Mouse (Mus musculus): ENCODE results near the gene Abcc6. TPM values are rescaled to one million over a fixed set of nuclear protein-coding genes. Genes with fewer than 3 reads are reported as not detected.

The Abcc6 gene
- polyA plus RNA-seq, 1 experiment from 2014 or later: 0.24 TPM

- Histone ChIP-seq H3K27me3 (ENCODE audit: control insufficient read depth, insufficient read depth, low read length) (no peaks in the 10 kb centered on the region), H3K9me3 (ENCODE audit: control insufficient read depth, low read length) (no peaks in the 10 kb centered on the region), H3K4me2 (ENCODE audit: low read length) (peak overlapping the region; percentile 76), H3K27ac (replicated peaks; ENCODE audit: low read depth, low read length) (0 out of 2 replicates have a peak overlapping the region, but pooled peaks have one; percentile 32), H3K9ac (replicated peaks; ENCODE audit: low read length) (peak overlapping the region; percentile 75), H3K4me1 (ENCODE audit: control insufficient read depth, insufficient read depth, low read length) (peaks cover 9% of the 10 kb centered on the region), H3K36me3 (ENCODE audit: control insufficient read depth, insufficient read depth, low read length) (peaks cover 16% of the 10 kb centered on the region), H3K4me3 (replicated peaks; ENCODE audit: low read depth, low read length) (peak overlapping the region; percentile 89)
- ATAC-seq (ENCODE audit: low FRiP score, low TSS enrichment): no peak; the same call in 1 of the 2 replicates
- WGBS: under 1% methylated on average over 35 of the region's 35 CpGs
- DNase-seq: no peak
Observed at GRCm38 (mm10) chr7:46033870-46034337, 3.8 kb upstream of the Abcc6 start.

GRCm38 (mm10) chr7:46033109-46033869 is 3.2 kb upstream of the Abcc6 start, which contains the start of gene Nomo1:
Nomo1 (plus strand) TSS chr7:46033698.
- WGBS: 4% methylated on average over 44 of the region's 44 CpGs
- ATAC-seq (ENCODE audit: low FRiP score, low TSS enrichment) (peak; percentile 95), DNase-seq (peak; percentile 98)
- peaks cover 10% of the 10 kb centered on the region; the same call in 1 of the 2 replicates for H3K36me3 ChIP-seq (ENCODE audit: control insufficient read depth, insufficient read depth, low read length)
- H3K4me1 ChIP-seq (ENCODE audit: control insufficient read depth, insufficient read depth, low read length): peaks cover 9% of the 10 kb centered on the region
- peak within 1 kb of the TSS; percentile 75 for H3K9ac ChIP-seq (replicated peaks; ENCODE audit: low read length)
- peak within 1 kb of the TSS; percentile 76 for H3K4me2 ChIP-seq (ENCODE audit: low read length)
- peak within 1 kb of the TSS; percentile 89 for H3K4me3 ChIP-seq (replicated peaks; ENCODE audit: low read depth, low read length)
- no peaks in the 10 kb centered on the region for H3K27me3 ChIP-seq (ENCODE audit: control insufficient read depth, insufficient read depth, low read length)
- 0 out of 2 replicates have a peak within 1 kb of the TSS, but pooled peaks have one; percentile 32 for H3K27ac ChIP-seq (replicated peaks; ENCODE audit: low read depth, low read length)
- no peaks in the 10 kb centered on the region for H3K9me3 ChIP-seq (ENCODE audit: control insufficient read depth, low read length)

GRCm38 (mm10) chr7:46031075-46031474 is 973 bp upstream of the Abcc6 start:
- ATAC-seq (ENCODE audit: low FRiP score, low TSS enrichment) (no peak), DNase-seq (no peak)
- peaks cover 9% of the 10 kb centered on the region for H3K4me1 ChIP-seq (ENCODE audit: control insufficient read depth, insufficient read depth, low read length)
- H3K4me3 ChIP-seq (replicated peaks; ENCODE audit: low read depth, low read length): no peak overlapping the region
- no peaks in the 10 kb centered on the region for H3K27me3 ChIP-seq (ENCODE audit: control insufficient read depth, insufficient read depth, low read length)
- 86% methylated on average over 2 of the region's 2 CpGs for WGBS
- H3K4me2 ChIP-seq (ENCODE audit: low read length): no peak overlapping the region
- no peak overlapping the region for H3K27ac ChIP-seq (replicated peaks; ENCODE audit: low read depth, low read length)
- no peaks in the 10 kb centered on the region for H3K36me3 ChIP-seq (ENCODE audit: control insufficient read depth, insufficient read depth, low read length)
- H3K9me3 ChIP-seq (ENCODE audit: control insufficient read depth, low read length): no peaks in the 10 kb centered on the region
- H3K9ac ChIP-seq (replicated peaks; ENCODE audit: low read length): no peak overlapping the region

- Histone ChIP-seq H3K4me2 (ENCODE audit: low read length) (no peak overlapping the region), H3K27me3 (ENCODE audit: control insufficient read depth, insufficient read depth, low read length) (no peaks in the 10 kb centered on the region), H3K4me3 (replicated peaks; ENCODE audit: low read depth, low read length) (no peak overlapping the region), H3K27ac (replicated peaks; ENCODE audit: low read depth, low read length) (no peak overlapping the region), H3K9ac (replicated peaks; ENCODE audit: low read length) (no peak overlapping the region), H3K36me3 (ENCODE audit: control insufficient read depth, insufficient read depth, low read length) (no peaks in the 10 kb centered on the region), H3K9me3 (ENCODE audit: control insufficient read depth, low read length) (no peaks in the 10 kb centered on the region), H3K4me1 (ENCODE audit: control insufficient read depth, insufficient read depth, low read length) (peaks cover 4% of the 10 kb centered on the region)
- ATAC-seq (ENCODE audit: low FRiP score, low TSS enrichment) (no peak), DNase-seq (no peak)
- 69% methylated on average over 9 of the region's 9 CpGs for WGBS
Observed at GRCm38 (mm10) chr7:46029299-46030144, 580 bp downstream of the Abcc6 start.

- WGBS: 95% methylated on average over 10 of the region's 10 CpGs
- no peaks in the 10 kb centered on the region for H3K4me1 ChIP-seq (ENCODE audit: control insufficient read depth, insufficient read depth, low read length)
- H3K9me3 ChIP-seq (ENCODE audit: control insufficient read depth, low read length): no peaks in the 10 kb centered on the region
- DNase-seq: no peak
- no peak overlapping the region for H3K4me2 ChIP-seq (ENCODE audit: low read length)
- H3K4me3 ChIP-seq (replicated peaks; ENCODE audit: low read depth, low read length): no peak overlapping the region
- no peak overlapping the region for H3K27ac ChIP-seq (replicated peaks; ENCODE audit: low read depth, low read length)
- no peak overlapping the region for H3K9ac ChIP-seq (replicated peaks; ENCODE audit: low read length)
- no peak for ATAC-seq (ENCODE audit: low FRiP score, low TSS enrichment)
- no peaks in the 10 kb centered on the region for H3K27me3 ChIP-seq (ENCODE audit: control insufficient read depth, insufficient read depth, low read length)
- no peaks in the 10 kb centered on the region for H3K36me3 ChIP-seq (ENCODE audit: control insufficient read depth, insufficient read depth, low read length)
Observed at GRCm38 (mm10) chr7:46028681-46029080, 1.4 kb downstream of the Abcc6 start.

GRCm38 (mm10) chr7:46025436-46025835 is 4.7 kb downstream of the Abcc6 start:
- H3K27ac ChIP-seq (replicated peaks; ENCODE audit: low read depth, low read length): no peak overlapping the region
- no peaks in the 10 kb centered on the region for H3K27me3 ChIP-seq (ENCODE audit: control insufficient read depth, insufficient read depth, low read length)
- no peaks in the 10 kb centered on the region for H3K9me3 ChIP-seq (ENCODE audit: control insufficient read depth, low read length)
- DNase-seq (no peak), ATAC-seq (ENCODE audit: low FRiP score, low TSS enrichment) (no peak)
- no peak overlapping the region for H3K4me3 ChIP-seq (replicated peaks; ENCODE audit: low read depth, low read length)
- H3K9ac ChIP-seq (replicated peaks; ENCODE audit: low read length): no peak overlapping the region
- no peaks in the 10 kb centered on the region for H3K4me1 ChIP-seq (ENCODE audit: control insufficient read depth, insufficient read depth, low read length)
- H3K4me2 ChIP-seq (ENCODE audit: low read length): no peak overlapping the region
- 81% methylated on average over 9 of the region's 9 CpGs for WGBS
- H3K36me3 ChIP-seq (ENCODE audit: control insufficient read depth, insufficient read depth, low read length): no peaks in the 10 kb centered on the region

- DNase-seq: no peak
- Histone ChIP-seq H3K27me3 (ENCODE audit: control insufficient read depth, insufficient read depth, low read length) (no peaks in the 10 kb centered on the region), H3K36me3 (ENCODE audit: control insufficient read depth, insufficient read depth, low read length) (no peaks in the 10 kb centered on the region), H3K4me3 (replicated peaks; ENCODE audit: low read depth, low read length) (no peak overlapping the region), H3K4me2 (ENCODE audit: low read length) (no peak overlapping the region), H3K9ac (replicated peaks; ENCODE audit: low read length) (no peak overlapping the region), H3K4me1 (ENCODE audit: control insufficient read depth, insufficient read depth, low read length) (no peaks in the 10 kb centered on the region), H3K27ac (replicated peaks; ENCODE audit: low read depth, low read length) (no peak overlapping the region), H3K9me3 (ENCODE audit: control insufficient read depth, low read length) (no peaks in the 10 kb centered on the region)
- WGBS: 24% methylated on average over 4 of the region's 4 CpGs
- no peak for ATAC-seq (ENCODE audit: low FRiP score, low TSS enrichment)
Observed at GRCm38 (mm10) chr7:46021951-46022350, 8.2 kb downstream of the Abcc6 start.

- no peaks in the 10 kb centered on the region for H3K9me3 ChIP-seq (ENCODE audit: control insufficient read depth, low read length)
- 72% methylated on average over 3 of the region's 3 CpGs for WGBS
- ATAC-seq (ENCODE audit: low FRiP score, low TSS enrichment): no peak
- H3K4me1 ChIP-seq (ENCODE audit: control insufficient read depth, insufficient read depth, low read length): no peaks in the 10 kb centered on the region
- H3K36me3 ChIP-seq (ENCODE audit: control insufficient read depth, insufficient read depth, low read length): no peaks in the 10 kb centered on the region
- H3K9ac ChIP-seq (replicated peaks; ENCODE audit: low read length): no peak overlapping the region
- H3K27me3 ChIP-seq (ENCODE audit: control insufficient read depth, insufficient read depth, low read length): no peaks in the 10 kb centered on the region
- H3K4me3 ChIP-seq (replicated peaks; ENCODE audit: low read depth, low read length): no peak overlapping the region
- H3K4me2 ChIP-seq (ENCODE audit: low read length): no peak overlapping the region
- no peak for DNase-seq
- no peak overlapping the region for H3K27ac ChIP-seq (replicated peaks; ENCODE audit: low read depth, low read length)
Observed at GRCm38 (mm10) chr7:46019594-46019993, 10.5 kb downstream of the Abcc6 start.
